Mouse (Mus musculus) Muller cell, postnatal 12 days (primary cell): ENCODE measurements at regions not wholly inside any gene's neighbourhood (a gene's known extent, or its start where the extent isn't known, plus 50 kb on each side); places are given as distances from the start of the nearest gene placed in this dataset.

ENCODE experiments used
- DNase-seq: peaks from one replicate; pipeline ENCODE4 v3.0.0-alpha.2; 2015; ENCODE audit errors: inconsistent ontology term

DNA sequence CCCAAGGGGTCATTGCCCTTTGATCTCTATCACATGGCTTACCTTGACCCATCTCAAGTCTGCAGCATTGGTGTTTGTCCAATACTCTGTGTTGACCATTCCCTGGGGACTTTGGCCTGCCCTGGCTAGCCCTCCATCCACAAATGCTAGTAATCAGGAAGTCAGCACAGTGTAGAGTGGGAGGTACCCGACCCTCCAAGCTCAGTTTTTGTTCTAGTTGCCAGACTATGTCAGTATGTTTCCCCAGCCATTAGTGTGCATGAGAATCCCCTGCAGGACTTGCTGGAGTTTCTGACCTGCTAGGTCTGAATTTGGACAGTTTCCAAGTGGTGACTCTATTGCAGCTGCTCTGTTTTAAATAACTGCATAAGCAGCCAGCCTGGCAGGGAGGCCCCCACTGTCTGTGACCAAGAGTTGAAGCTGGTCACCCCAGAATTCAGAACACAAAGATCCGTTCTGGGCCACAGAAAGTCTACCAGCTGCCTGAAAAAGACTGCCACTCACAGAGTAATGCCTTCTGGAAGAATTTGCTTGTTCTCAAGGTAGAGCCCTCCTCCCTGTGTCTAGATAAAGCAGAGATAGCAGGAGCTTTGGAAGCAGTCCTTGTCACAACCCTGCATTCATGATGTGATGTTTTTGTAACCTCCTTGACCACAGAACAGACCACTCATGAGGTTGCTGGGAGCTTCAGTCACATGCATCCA lies 118.0 kb upstream of the Slc22a23 start:
- DNase-seq = peak; percentile 60

DNA sequence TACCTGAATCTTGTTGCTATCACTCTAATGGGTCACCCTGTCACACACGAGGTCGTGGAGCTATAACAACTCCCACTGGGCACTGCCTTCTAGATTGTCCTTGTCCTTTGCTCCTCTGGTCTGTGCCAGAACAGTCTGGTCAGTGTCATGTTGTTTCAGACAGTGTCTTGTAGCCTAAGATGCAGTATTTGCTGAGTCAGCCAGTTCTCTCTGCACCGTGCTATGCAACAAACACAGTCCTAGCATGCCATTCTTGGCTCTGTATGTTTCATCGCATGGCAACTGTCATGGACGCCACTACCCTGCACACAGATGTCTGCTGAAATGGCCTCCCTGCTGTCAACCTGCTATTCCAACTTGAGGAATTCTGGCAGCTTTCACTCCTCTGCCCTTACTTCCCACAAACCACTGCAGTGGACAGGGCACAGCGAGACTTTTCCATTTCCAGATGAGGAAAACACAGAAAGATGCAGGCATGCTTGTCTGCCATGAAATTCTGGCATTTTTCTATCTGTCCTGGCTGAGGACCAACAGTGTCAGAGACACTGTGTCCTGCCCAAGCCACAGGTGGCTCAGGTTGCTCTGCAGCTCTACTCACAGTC lies 117.3 kb upstream of the Slc22a23 start:
- DNase-seq = no peak

DNA sequence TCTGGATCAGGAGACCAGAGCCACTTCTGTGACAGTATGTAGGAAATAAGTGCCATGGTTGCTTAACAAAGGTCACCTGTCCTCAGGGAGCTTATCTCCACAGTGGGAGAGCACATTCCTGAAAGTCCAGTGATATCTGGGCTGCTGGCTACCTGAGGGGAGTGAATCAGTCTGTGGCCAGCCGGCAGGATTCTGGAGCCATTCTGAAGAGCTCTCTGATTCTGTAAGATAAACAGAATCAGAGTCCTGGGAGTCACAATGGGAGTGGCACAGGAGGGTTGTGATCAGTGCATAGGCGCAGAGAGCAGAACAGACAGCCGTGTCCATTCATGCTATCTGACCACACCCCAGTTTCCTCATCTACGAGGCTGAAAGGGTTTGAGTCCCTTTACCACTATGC lies 116.0 kb upstream of the Slc22a23 start:
- DNase-seq = peak; percentile 22

DNA sequence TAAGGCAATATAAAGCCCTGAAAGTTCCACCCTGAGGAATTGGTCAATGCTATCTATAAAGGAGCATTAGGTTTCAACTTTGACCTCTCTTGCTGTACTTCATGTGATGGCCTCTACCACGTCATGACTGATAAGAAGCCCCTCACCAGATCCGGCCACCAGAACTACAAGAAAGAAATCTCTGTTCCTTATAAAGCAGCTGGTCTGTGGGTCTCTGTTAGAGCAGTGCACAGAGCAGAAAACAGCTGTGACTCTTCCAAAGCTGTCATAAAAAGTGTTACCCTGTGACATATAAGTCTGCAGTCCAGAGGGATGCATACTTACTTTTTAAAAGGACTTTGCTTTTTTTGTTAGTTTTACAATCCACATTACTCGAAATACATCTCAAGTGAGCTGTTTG lies 111.1 kb upstream of the Slc22a23 start:
- DNase-seq = no peak

DNA sequence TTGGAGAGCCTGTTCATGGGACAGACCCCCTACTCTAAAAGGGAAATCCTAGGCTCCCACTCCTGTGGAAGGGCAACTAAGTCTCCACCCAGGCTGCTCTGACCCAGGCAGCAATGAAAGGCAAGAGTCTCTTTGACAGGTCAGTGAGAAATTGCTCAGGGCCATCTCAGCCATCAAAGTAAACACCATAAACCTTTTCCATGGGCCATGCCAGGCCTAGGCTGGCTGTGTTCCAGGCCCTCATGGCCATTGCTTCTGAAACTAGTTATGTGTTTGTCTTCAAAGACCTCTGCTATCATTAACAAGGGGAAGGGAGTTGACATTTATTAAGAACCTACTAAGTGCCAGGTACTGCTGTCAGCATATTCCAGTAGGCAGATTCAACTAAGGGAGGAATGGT lies 101.8 kb upstream of the Slc22a23 start:
- no peak for DNase-seq

DNA sequence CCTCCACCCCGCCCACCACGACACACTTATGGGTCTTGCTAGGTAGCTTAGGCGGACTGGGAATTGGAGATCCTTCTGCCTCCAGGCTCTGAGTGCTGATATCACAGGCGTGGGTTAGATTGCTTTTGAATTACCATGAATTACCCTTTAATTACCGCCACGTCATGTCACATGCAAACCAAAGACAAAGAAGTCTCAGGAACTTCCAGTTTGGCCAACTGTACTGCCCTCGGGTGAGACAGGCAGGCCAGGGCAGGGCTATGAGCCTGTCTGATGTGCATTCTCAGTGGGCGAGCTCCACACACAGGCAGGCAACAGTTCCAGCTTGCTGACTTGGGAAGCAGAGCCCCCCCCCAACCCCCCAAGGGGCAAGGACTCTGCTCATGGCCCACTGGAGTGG lies 101.3 kb upstream of the Slc22a23 start:
- no peak for DNase-seq

DNA sequence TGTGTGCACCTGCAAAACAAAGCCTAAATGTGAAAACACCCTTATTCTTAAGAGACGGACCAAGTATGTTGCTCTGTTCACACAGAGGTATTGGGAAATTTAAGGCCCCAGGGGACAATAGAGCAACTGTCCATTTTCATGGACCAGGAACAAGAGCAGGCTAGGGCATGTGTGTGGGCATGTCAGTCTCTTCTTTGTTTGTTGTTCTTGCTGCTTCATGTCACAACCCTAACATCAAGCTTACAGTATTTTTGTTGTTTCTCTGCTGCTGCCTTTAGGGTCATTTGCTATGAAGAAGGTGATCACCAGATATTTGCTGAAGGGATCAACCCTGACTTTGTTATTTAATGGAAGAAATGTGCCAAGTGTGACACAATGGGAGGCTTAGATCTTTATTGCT lies 96.4 kb upstream of the Slc22a23 start:
- no peak for DNase-seq

DNA sequence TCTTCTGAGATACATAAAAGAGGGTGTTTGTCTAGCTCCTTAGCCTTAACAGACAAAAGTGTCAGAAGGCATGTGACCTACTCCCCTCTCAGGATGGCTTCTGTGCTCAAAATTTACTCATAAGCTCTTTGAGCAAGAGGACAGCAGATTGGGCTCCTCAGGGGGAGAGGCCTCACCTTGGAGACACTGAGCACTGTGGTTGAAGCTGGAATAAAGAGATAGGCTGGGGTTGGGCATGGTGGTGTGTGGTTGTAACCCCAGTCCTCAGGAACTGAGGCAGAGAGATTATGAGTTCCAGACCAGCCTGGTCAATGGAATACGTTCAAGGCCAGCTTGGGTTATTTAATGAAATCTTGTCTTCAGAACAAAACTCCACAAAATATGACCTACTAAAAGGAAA lies 82.5 kb upstream of the Slc22a23 start:
- no peak for DNase-seq

DNA sequence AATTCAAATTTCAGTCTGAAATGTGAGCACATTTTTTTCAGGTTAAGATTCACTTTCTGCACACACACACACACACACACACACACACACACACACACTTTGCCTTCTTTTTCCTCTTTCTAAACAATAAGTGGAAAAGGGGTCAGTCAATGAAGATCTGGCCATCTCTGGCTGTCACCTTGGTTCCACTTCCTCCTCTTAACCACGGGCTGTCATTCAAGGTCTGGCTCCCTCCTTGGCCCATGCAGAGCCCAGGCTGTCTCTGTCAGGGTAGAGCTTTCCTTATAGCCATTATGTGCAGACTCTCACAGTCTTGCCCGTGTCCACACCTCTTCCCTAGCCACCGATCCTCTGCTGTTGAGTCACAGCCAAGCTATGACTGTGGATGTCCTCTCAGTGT lies 79.9 kb upstream of the Slc22a23 start:
- DNase-seq = no peak

DNA sequence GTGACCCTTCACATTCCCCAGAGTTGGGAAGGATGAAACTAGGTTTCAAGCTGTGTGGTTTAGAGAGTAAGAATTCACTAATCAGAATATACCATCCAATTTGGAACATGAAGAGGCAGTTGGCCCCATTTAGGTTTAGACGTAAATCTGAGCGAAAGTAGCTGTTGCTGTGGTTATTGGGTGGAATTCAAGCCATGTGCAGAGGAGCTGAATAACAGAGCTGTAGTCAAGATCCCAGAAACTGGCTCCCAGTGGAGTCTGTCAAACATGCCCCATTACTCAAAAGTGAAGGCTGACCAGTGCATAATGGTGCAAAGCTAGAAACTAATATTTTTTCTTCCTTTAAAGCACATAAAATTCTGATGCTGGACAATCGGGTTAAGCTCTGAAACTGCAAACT lies 76.7 kb upstream of the Slc22a23 start:
- peak; percentile 69 for DNase-seq

DNA sequence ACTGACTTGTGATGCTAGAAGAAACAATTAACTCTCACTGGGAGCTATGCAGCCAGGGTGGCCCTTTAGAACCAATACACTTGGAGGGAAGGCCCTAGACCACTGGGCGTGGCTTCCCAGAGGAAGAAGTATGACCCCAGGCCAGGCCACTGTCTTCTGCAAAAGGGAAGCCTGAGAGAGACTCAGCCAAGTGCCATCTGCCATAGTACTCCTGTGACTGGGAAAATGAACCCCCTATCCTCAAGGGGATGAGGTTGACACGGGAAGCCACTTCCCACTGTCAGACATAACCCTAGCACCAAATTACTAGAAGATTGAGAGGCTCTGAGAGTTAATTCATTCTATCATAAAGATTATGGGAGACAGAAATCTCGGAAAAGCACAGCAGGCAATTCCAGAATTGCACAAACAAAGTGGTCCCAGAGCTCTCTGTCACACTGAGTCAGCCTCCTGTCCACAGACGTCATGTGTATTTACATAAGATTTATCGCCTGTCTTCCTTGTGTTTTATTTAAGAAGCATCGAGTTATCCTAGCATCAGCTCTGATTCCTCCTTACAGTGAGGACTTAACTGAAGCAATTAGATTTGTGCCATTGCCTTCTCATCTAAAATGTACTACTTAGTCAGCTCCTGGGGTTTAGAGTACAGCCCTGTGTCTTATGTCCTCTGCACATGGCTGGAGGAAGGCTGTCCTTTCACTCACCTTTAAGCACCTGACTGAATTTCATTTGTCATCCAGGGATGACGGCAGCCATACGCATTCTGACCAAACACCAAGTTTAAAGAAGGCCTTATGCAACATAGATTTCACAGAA lies 75.6 kb upstream of the Slc22a23 start:
- DNase-seq = no peak

DNA sequence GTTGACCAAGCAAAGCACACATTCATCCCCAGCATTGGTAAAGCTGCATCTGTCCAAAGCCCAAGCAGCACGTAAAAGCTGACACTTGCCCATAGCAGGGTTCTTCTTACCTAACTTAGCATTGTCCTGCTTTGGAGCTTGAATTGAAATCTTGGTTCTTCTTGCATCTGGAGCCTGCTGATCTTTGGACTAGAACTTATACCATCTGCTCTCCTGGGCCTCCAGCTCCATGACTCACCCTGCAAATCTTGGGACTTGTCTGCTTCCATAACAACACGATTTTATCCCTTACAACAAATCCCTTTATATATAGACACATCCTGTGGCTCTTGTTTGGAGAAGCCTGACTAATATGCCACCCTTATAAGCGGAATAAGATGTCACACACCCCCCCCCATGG lies 74.1 kb upstream of the Slc22a23 start:
- DNase-seq = no peak

DNA sequence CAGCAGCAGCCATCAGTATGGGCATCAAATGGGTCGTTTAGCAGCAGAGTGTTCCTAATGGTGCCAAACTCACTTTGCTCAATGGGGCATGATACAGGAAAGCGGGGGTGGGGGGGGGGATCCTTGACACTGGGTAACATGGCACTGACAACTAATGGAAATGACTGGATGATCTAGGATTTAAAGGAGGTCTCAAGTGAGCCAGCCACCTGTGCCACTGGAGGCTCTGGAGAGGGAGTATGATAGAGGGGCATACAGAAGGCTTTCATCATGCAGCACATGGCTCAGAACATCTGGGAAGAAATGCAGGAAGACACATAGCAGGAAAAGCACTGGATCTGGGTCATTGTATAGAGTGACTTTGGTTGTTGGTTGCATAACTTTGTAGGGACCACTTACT lies 71.6 kb upstream of the Slc22a23 start:
- no peak for DNase-seq

DNA sequence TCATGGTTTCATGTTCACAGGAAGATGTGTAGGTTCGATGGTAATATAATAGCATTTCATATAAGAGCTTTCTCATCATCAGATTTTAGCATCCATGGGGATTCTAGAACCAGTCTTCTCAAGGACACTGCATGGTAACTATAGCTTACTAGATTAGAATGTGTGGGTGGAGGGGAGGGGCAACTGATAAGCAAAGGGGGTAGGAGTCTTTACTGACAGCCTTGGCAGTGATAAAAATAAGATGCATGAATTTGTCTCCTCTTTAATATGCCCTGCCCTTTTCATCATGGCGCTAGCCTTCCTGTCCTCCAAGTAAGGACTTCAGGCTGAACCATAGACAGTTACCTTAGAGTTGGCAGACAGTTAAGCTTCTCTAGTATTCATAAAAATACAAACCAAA lies 69.6 kb upstream of the Slc22a23 start:
- DNase-seq = no peak

DNA sequence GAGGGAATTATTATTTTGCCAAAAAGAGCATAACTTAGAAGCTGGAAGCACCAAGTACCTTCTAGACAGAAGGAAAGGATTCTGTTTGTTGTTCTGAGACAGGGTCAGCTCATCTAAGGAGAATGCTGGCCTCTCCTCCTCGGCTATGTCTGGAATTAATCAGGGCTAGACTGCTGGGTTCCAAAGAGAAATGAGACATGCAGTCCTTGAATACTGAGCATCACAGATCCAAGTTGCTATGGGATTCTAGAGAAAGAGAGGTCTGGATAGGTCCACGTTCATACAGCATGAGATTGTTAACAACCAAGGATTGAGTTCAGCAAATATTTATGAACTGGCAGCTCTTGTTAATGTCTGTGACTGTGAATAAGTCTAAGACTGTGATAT lies 63.7 kb upstream of the Slc22a23 start:
- peak; percentile 73 for DNase-seq

DNA sequence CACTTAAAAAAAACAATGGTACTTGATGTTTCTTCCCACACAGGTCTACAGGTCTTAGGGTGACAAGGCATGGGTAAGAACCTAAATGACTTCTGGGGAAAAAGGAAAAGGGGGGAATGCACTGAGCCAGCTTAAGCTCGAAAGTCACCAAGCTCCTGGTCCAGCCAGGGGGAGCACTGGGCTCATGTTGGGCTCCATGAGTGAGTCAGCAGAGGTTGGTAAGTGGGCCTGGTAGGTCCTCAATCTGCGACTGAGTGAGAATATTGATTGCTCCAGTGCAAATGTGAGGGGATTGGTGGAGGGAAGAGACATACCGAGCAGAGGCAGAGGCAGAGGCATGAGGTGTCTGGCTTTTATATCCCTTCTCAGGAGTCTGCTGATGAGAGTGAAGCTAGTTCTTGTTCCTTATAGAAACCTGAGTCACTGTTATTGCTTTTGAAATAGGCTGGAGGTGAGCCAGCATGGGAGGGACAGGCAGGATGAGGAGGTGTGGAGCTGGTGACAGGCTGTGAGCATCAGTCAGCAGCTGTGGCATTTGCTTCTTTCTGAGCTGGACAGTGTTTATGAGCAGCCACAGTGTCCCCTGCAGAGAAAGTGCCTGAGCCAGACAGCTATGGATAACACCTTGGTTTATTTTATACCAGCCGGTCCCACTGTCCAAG lies 63.2 kb upstream of the Slc22a23 start:
- peak; percentile 82 for DNase-seq

DNA sequence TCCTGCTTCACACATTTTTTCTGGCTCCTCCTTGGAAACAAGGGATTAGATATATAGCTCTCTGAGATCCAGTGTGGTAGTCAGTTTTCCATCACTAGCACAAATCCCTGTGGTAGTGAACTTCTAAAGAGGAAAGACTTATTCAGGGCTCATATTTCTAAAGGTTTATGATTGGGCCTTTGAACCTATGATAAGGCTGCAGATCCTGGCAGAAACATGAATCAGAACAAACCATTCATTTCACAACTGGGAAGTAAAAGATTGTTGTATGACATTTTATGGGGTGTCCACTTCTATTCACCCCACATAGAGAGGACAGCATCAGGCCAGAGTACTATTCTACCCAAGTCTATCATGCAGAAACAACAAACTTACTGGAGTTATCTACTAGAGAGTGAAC lies 61.3 kb upstream of the Slc22a23 start:
- DNase-seq = no peak

DNA sequence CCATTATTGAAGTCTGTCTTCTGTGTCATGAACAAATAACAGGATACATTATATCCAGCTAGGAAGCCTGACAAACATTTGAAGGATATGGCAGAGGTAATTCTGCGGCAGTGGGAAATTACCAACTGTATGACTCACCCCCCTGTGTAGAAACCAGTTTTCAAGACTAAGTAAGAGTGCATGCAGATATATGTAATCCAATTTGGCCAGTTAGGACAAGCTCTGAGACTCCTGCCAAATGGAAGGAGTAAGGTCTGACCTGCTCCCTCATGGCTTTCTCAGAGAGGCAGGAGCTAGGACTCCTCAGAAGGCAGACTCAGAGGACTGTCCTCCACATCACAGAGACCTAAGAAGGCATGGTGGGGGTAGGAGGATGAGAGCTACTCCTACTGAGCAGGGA lies 57.6 kb upstream of the Slc22a23 start:
- no peak for DNase-seq

DNA sequence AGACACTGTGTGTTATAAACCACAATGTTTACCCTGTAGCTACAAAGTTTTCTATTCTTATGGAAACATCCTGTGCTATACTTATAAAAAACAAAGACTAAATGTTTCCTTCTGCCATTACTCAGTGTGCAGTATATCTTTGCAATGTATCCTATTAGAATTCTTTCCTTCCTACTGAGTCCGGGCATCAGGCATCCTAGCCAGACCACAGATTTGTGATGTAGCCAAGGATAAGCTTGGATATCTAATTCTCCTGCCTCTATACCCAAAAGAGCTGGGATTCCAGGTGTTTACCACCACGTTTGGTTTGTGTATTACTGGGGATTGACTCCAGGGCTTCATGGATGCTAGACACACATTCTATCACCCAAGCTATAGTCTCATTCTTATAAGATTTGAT lies 56.0 kb upstream of the Slc22a23 start:
- DNase-seq = no peak

DNA sequence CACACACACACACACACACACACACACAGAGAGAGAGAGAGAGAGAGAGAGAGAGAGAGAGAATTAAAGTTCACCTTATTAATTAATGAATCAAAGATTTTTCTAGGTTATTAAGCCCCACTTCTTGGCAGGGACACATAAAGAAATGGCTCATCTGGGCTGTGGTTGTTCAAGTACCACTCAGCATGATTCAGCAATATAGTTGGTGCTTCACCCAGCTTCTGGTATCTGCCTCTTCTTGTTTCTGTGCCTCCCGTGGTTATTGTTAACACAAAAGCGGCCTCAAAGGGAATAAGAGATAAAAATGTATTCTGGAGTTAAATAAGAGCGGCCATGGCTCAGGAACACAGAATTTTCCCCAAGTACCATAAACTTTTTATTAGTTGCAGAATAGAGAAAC lies 53.9 kb upstream of the Slc22a23 start:
- peak; percentile 47 for DNase-seq

DNA sequence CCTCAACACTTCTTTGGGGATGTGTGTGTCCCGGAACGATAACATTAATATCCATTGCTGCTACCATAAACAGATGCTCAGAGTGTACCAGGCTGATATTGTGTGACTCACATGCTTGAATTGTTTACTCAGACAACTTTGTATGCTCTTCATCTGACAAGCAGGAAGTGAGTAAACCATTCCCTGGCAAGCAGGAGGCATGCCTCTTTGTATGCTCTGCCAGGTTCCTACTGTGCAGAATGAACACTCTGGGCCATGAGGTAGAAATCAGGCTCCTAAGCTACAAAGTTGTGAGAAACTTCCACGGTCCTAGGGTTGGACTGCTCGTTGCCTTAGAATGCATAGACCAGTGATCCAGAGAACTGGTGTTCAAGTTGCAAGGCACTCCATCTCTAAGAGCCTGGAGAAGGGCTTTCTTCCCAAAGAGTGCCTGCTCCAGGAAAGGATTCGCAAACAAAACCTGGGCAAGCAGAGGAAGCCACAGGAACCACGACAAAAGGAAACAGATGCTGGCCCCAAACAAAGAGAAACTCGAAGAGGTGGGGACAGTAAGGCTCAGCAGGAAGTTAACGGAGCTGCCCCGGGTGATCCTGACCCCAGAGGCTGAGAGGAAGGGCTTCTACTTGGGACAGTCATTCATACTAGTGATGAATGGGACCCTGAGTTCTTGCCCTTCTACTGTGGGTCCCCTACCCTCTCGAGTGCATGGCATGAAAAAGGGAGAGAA lies 53.2 kb upstream of the Slc22a23 start:
- peak; percentile 91 for DNase-seq

DNA sequence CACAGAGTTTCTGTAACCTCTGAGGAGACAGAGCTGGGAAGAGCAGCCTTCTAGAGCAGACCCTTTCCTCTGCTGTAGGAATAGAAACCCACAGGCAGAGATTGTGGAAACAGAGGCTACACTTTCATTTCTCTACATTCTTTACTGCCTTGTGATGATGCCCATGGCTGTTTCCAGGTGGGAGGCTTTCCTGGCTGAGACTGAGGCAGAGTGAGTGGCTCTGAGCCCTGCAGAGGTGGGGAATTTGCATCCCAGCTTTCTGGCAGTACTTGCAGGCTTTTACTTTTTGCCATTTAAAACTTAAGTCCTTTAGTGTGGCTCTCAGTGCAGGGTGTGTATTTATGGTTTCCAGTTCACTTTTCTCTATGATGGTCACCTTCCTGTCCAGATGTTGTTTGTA lies 50.5 kb upstream of the Slc22a23 start:
- no peak for DNase-seq
